Mouse (Mus musculus) embryo, embryonic 9.5 days (tissue): ENCODE measurements around the gene Dynlt1a.
"Not testable (repeated sequence)": the region's sequence is repeated elsewhere in the genome, so short reads cannot be mapped to it uniquely, and the experiment has no call there.

Experiments
- DNase-seq: peaks from one replicate; pipeline ENCODE4 v3.0.0-alpha.2; 2017; ENCODE audit errors: extremely low spot score

Dynlt1a gene

DNA sequence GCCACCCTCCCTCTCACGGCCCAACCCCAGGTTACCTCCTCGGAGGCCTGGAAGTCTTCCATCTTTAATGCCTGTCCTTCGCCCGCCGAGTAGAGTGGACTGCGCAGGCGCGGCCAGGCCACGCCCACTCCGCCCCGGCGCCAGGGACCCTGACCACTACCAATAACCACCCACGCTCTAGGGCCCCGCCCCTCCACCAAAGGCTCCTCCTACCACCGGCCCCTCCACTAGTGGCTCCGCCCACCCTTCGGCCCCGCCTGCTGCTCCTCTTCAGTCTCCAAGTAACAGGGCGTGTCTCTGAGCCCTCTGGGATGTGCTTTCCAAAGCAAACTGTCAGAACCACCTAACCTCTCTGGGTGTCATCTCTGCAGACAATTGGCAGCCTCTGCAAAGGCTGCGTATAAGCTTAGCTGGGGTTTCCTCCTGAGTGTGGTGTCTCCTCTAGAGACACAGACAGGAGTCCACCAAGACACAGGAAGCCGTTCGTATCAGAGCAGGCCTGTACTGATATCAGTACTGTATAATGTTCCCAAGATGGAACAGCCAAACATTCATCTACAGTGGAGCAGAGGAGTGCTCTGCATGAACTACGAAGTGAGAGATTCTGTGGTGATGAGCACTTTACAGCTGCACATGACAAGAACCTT, at the start of gene Dynlt1a:
TSS of gene Dynlt1a (minus strand) at position 162 of the 647 bp plus-strand sequence.
- DNase-seq: peak; percentile 98

DNA sequence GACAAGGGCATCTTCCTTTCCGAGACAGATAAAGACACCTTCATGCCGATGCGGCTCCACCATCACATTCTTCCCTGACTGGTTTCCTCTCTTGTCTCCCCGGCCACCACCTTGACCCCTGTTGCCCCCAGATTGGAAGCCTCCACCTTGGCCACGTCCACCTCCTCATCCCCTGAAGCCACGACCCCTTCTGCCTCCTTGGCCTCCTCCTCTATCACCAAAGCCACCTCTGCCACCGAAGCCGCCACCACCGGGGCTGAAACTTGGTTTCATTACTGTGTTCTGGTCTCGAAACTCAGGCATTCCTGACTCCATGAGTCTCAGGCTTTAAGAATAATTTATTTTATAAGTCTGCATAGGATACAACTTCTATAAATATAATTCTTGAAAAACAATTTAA, 38.0 kb upstream of the Dynlt1a start:
- not testable (repeated sequence) for DNase-seq

DNA sequence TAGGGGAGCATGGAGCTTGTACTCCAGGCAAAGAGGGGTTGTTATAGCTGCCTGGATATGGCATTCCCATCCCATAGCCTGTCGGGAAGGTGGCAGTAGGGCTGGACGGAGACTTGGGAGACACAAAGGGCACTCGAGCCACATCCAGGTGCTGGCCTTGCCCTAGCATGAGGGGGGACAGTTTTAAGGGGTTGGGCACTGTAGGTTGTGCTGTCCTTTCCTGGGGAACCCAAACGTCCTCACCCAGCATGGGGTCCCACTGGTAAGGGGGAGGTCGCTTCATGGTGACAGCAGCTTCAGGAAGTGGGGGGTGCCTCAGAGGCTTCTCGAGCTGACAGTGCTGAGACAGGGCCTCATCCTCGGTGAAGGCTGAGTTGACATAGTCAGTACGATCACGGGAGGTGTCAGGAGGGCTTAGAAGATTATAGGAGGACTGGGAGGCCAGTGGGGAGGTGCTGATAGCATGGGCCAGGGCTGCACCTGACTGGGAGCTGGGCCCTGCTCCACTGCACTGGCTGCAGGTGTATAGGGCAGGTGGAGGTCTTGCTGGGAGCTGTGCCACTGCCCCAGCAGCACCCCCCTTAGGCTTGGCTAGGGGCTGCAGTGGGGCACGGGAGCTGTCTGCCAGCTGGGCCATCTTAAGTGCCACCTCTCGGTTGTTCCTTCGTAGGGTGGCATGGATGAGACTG, 25.4 kb upstream of the Dynlt1a start:
- DNase-seq: not testable (repeated sequence)

DNA sequence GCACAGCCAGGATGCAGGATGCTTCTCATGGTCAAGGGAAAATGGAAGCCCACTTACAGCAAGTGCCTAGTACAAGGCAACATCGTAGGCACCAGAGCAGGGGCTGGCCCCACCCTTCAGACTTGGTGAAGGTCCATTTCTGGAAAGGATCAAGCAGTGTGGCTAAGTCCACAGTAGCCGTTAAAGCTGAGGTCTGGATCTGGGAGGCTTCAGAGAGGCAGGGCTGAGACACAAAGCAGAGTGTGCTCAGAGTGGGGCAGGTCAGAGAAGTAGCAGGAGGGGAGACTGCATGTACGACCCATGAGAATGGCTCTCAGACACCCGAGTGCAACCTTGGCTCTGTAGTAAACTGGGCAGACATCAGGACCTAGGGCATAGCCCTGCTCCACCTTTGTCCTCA, 11.7 kb upstream of the Dynlt1a start:
- not testable (repeated sequence) for DNase-seq

DNA sequence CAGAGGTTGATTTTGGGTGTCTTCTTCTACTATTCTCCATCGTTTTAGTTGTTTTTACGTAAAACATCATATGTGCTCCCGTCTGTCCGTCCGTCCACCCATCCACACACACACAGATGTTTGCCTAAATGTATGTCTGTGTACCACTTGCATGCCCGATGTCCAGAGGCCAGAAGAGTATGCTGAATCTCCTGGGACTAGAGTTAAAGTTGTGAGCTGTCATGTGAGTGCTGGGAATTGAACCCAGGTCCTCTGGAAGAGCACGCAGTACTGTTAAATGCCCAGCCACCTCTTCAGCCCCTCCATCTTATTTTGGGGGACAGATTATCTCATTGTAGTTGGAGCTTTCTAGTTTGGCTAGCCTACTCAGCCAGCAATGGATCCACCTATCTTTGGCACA, 10.3 kb upstream of the Dynlt1a start:
- not testable (repeated sequence) for DNase-seq

DNA sequence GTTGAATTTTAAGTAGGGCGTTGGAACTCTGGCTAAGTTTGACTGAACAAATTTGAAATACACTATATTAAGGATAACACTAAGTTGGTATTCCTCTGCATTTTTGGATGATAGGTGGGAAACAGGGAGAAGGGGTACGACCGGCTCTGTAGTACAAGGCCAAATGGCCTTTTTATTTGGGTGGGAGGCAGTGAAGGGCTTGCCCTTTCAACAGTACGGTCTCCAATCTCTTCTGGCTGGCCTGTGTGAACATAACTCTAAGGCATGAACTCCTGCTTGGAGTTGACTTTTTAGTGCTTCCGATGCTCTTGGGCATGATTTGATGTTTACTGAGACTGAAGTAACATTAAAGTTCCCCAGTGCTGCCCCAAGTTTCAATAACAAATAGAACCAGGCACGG, 8.2 kb upstream of the Dynlt1a start:
- not testable (repeated sequence) for DNase-seq

DNA sequence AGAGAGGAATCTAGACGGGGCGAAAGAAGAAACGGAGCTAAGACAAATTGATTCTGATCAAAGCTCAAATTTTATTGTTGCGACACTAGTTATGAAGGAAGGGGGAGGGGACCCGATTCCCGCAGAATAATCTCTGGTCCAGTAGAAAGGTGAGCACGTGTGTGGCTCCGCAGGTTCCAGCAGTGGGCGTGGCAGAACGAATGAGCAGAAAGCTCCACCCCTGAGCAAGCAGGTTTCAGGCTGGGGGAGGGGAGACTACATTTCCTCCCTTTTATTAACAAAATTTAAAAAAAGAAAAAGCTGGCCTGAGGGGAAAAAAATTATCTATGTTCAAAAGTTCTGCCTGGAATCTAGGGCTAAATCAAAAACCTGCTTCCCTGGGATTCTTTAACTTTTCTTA, 7.7 kb upstream of the Dynlt1a start:
- not testable (repeated sequence) for DNase-seq

DNA sequence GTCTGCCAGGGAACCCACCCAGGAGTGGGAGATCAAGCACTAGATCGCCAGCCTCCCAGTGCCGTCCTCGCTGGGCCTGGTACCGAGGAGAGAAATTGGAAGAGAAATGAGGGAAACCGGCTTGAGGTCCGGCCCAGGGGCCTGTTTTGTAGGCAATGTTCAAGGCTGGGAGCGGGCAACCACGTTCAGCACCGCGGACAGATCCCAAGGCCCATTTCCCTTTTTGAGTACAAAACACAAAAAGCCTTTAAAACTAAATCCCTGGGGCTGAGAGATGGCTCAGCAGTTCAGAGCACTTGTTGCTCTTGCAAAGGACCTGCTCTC, 4.4 kb upstream of the Dynlt1a start:
- not testable (repeated sequence) for DNase-seq

DNA sequence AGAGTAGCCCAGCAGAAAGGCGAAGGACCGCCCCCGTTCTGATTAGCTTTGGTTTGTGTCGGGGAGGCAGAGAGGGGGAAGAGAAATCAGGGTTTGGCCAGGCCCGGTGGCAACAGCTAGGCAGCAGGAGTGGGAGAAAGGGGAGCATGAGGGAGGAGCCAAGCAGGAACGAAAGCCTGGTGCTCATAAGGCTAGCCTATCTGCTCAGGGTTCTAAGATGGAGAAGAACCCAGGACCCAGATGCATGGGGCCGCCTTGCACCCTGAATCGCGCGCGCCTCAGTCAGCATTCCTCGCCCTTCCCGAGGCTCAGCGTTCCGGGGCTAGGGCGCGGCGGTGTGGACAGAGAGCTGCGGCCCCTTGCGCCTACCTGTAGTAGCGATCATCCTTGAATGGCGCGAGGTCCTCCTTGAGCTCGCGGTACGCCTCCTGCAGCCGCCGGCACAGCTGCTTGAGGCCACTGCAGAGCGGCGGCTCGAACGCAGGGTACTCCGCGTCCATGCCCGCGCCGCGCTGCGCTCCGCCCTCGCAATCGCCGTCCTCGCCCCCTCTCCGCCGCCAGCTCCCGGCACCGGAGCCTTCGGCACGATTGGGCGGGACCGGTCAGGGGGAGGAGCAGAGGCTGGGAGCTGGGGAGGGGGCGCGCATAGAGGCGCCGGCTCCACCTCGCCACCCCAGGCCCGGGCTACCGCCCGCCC, 3.9 kb upstream of the Dynlt1a start:
- not testable (repeated sequence) for DNase-seq

DNA sequence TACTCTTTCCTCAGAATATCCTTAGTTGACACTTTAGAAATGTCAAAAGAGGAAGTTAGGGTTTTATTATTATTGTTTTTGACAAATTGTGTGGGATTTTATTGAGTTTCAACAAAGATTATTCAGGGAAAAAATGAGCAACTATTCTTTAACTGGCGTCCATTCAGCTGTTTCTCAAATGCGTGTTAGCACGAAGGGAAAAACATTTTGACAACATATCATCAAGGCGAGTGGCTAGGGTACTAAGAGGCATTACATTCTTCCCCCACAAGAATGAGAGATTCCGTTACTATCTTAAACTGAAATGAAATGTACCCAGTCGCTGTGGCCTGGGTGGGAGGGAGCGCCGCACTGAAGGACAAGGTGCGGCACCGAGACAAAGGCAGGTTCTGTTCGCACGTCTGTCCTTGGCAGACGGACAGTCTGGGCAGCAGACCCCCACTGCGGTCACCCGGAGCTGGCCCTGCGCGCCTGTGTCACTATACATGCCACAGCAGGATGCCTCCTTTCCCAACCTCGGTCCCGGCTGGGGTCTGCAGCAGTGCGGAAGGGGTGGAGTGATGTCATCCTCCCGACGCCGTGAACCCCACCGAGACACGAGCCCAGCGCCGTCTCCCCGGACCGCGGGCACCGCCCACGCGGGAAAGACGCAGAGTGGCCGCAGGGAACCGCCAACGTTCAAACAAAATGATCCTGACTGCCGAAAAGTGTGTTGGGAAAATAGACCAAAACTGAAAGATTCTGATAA, 747 bp downstream of the Dynlt1a start:
- DNase-seq: peak; percentile 5

DNA sequence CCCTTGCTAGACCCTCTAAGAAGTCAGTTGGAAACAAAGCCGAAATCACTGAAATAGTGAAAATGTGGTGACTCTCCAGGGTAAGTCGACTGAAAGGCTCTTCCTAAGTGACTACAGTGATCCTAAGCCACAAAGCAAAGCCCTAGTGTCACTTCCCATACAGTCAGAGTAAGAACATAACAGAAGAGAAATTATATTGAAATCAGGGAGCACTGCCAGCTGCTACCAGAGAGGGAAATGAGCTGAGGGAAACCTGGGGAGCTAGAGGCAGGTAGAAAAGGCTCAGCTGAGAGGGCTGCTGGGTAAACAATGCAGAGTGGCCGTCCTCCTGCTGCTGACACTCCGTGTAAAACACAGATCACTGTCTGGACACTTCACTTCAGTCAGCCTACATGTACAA, 1.6 kb downstream of the Dynlt1a start:
- DNase-seq: not testable (repeated sequence)

DNA sequence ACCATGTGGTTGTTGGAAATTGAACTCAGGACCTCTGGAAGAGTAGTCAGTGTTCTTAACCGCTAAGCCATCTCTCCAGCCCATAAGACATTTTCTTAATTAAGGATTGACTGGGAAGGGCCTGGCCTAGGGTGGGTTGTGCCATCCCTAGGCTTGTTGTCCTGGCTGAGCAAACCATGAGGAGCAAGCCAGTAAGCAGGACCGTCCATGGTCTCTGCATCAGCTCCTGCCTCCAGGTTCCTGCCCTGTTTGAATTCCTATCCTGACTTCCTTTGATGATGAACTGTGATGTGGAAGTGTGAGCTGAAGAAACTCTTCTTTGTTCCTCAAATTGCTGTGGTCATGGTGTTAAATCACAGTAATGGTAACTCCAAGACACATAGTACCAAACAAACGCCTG, 2.8 kb downstream of the Dynlt1a start:
- DNase-seq: not testable (repeated sequence)

DNA sequence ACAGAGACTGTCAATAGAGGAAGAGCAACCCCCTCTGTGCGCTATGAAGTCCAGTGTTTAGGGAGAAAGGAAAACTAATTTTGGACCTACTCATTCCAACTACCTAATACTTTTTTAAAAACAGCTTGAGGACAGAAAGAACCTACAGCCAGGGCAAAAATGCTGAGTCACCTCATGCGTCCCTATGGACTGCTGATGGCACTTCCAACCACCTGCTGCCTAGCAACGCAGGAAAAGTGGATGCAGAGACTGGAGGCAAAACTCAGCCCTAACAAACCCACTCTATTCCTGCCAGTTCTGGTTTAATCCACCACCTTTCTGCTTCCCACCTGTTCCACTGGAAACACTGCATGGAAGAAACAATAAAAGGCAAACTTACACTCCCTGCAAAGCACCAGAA, 4.5 kb downstream of the Dynlt1a start:
- not testable (repeated sequence) for DNase-seq

DNA sequence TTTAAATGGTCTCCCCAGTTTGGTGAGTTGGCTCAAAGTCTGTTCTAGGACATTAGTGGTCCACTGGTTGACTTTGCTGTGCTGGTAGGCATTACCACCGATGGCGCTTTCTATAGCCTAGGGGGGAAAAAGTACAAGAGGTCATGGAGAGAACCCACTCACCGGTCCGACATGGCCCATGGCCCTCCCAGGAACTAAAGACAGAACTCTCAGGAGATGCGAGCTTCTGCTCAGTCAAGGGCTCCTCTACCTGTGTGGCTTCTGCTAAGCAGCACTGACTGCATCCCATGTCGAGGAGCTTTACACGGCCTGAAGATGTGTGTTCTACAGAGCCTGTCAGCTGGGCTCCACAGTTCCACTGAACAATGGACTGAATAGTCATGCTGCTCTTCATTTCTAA, 5.6 kb downstream of the Dynlt1a start:
- not testable (repeated sequence) for DNase-seq

DNA sequence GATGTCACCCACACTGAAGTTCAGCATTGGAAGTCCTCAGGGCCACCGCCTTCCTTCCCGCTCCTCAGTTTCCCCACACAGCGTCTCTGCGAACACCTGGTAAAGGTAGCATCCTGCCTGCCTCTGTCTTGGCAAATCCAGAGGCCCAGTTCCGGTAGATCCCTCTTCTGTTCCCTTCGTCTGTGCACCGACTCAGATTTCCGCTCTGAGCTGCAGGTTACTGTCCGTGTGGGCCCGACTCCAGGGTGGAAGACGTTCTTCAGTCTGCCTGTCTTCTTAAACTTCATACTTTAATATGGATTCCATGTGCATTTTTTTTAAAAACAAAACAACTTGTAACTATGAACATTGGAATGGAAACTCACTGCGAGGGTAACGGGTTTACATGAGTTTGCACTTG, 10.8 kb downstream of the Dynlt1a start:
- DNase-seq: not testable (repeated sequence)

DNA sequence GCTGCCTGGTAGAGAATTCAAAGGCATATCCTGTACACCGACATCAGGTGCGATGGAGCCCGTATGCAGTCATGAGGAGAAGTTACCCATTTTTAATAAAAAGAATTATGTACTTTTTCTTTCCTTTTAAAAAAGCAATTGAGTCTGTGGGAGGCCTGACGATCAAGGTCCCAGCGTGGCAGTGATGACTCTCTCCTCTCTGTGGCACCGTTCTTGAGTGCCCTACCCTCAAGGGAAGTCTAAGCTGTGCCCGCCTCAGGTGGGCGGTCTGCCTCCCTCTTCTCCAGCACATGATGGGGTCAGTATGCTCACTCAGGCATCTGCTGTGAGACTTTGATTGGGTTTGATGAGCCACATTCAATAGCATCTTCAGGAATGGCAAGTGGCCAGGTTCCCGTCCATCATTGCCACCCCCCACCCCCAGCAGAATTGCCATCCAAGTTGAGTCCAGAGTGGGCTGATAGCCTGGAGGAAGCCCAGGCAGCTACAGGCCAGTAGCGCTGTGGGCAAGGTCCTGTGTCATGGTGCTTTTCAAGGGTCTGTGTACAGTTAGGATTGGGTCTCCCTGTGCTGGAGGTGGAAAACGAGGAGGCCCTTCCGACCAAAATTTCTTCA, 11.5 kb downstream of the Dynlt1a start:
- not testable (repeated sequence) for DNase-seq

DNA sequence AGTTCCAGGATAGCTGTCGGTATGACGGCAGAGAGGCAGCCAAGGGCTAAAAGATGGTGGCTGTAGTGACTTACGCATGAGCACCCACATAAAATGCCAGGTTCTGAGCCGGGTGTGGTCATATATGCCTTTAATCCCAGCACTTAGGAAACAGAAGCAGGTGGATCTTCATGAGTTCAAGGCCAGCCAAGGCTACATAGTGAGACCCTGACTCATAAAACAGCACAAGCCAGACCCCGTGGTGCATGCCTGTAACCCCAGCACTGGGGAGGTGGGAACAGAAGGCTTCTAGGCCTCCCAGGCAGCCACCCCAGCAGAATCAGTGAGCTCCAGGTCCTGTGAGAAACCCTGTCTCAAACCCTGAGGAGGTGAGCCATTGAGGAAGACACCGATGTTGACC, 12.4 kb downstream of the Dynlt1a start:
- DNase-seq: not testable (repeated sequence)

DNA sequence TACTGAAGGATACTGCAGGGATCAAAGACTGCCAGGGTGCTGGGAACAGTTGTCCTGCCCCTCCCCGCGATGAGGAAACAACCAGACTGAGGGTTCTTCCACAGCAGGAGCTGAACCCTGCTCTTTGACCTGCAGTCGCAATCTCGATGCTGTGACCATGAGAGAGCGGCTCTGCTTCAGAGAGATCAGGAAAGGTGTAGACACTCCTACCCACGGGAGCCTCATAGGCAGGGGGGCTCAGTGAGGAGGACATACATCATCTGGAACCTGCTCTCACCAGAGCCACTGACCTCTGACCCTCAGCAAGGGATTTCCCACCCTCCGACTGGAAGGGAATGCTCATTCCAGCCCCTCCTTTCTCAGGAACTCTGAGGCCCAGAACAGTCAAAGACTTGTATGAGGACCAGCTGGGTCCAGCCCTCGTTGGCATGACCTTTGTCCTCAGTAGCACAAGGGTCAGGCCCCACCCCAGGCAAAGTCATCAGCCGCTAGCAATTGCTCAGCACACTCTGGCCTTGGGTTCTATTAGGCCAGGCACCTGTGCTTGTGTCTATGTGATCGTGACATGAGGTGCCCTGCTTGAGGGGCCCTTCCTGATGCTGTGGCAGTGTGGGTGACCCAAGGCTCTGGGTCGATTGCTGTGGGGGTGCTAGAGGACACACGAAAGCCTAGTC, 17.0 kb downstream of the Dynlt1a start:
- not testable (repeated sequence) for DNase-seq

DNA sequence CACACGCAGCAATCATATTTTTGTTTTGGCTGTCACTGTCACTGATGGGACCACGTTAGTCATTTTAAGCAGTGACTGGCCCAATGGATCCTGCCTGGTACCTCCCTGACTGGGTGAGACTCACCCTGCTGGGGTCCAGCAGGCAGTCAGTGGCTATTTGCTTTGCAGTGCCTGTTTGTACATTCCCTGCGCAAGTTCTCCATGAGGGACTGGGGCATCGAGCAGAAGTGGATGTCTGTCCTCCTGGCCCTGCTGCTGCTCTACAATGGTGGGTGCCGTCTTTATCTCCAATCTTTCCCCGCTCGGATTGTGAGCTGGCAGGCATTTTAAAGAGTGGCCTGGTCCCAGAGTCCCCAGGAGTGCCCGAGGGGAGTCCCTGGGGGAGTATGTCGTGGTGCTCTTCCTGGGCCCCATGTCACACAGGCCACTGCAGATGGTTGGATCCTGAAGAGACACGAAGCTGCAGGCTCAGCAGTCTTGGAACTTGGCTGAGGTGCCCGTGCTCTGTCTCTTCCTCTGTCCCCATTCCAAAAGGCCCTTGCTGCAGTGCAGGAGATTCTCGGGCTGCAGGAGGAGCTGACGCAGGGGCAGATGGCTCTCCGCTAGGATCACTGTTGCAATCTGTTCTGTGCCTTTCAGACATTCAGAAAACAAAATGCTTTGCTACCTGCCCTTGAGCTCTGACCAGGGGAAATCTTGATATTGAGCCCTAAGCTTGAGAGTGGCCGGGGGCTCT, 20.1 kb downstream of the Dynlt1a start:
- DNase-seq: not testable (repeated sequence)

DNA sequence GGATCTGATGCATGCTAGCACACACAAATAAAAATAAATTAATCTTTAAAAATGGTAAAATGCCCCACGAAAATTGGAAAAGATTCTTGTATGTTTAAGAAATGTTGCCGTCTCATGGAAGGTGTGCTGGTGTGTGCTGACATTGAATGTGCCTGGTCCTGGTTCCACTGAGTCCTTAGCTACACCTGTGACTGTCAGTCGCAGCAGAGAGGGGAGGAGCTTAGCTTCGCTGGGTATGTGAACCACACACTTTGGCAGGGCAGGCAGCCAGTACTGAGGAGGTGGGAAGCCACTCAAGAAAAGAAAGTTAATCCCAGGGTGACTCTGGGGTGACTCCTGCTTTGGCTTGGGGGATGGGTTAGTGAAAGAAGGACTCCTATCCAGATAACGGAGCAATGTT, 23.4 kb downstream of the Dynlt1a start:
- DNase-seq: not testable (repeated sequence)
